Mouse (Mus musculus) right cerebral cortex, postnatal 25 days (tissue): ENCODE measurements at regions not wholly inside any gene's neighbourhood (a gene's known extent, or its start where the extent isn't known, plus 50 kb on each side); places are given as distances from the start of the nearest gene placed in this dataset.
A peak's percentile ranks its signal among the peaks of the same experiment; 100 is the strongest.
"Not testable (repeated sequence)": the region's sequence is repeated elsewhere in the genome, so short reads cannot be mapped to it uniquely, and the experiment has no call there.

ENCODE experiments used
- DNase-seq: peaks from one replicate; pipeline ENCODE4 v3.0.0; 2022

DNA sequence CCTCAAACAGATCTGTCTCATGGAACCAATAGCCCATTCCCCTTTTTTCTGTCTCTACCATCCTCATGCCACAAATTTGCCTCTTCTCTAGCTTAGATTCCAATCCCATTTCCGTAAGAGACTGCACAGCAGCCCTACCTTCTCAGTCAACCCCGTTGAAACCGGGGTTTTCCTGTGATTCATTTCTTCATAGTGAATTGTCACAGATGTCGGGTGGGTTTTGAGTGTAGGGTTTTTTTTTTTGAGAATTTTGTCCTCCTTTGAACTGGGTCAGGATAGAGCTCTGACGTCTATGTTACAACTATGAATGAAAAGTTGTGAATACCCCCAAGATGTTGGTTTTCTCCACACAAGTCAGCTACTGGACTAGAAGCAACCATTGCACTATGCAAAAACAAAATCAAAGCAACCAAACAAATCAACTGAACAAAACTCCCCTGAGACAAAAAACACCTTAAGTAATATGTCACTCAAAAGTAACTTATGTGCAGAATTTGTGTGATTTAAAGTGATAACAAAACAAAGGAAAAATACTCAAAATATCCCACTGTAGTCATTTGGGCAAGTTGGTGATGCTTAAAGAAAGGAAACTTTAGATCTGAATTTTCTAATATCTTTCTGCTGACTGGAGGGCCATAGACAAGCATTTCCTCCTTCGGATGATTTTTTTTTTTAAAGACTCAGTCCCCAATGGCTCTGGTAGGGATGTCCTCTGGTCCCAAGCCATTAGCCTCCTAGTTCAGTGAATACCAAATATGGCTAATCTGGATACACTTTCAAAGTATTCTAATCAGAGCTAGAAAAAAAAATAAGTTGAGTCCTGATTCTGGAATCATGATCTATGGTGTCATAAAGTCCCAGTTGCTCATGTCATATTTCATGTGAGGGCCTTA lies 120.7 kb upstream of the Tet2 start:
- DNase-seq: no peak

- DNase-seq: peak; percentile 58
Observed at GRCm38 (mm10) chr3:133672742-133673447, 128.0 kb upstream of the Tet2 start.

DNA sequence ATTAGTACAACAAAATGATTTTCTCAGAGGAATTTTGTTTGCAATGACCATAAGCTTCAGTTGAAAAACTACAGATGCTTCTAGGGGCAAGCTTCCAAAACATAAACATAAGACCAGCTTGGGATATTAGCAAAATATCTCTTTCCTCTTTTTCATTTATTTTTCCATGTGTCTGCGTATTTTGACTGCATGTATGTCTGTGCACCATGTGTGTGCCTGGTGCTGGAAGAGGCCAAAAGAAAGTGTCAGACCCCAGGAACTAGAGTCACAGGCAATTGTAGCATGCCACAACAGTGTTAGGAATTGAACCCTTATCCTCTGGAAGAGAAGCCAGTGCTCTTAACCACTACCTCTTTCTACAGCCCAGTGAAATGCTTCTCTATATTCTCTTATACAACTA lies 133.0 kb upstream of the Tet2 start:
- no peak for DNase-seq

GRCm38 (mm10) chr3:133679891-133680290 lies 135.0 kb upstream of the Tet2 start:
- DNase-seq: no peak

GRCm38 (mm10) chr3:133680343-133680742 lies 135.4 kb upstream of the Tet2 start:
- no peak for DNase-seq

DNA sequence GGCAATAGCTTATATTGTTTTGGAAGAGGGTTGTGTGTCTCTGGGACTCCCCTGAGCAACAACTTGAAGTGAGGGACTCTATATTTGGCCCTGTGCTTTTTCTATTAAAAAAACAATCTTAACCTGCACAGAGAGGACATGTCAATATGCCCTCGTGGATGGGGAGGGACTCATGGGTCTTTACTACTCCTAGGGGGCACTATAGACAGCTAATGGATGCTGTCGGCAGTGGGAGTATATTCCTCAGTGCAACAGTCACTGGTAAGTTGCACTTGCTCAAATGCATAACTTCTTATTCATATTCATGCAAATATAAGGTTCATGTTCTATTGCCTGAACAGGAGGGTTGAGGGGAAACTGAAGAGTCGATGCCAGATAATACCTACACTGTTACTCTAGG lies 135.9 kb upstream of the Tet2 start:
- DNase-seq: no peak

DNA sequence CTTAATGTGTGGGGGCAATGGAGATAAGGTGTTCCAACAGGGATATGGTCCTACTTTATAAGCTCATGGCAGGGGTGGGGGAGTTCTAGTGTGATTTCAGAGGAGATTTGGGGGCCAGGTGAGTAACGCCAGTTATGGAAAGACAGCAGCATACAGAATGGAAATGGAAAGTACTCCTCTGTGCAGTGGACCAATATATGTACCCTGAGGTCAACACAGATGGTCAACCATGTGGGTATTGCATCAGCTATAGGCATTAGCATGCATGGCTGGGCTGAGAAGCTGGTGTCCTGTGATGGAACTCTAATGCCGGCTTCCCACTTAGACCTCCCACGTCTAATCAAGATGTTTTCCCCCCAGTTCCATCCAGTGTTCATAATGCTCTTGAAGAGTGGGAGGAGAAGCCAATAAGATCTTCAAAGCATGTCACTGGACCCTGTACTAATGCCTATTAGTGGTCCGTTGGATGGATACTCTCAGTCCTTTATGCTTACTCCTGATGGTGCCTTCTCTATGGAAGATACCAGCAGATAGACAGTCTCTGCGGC lies 139.3 kb upstream of the Tet2 start:
- DNase-seq: no peak

GRCm38 (mm10) chr3:133684747-133685146 lies 139.8 kb upstream of the Tet2 start:
- no peak for DNase-seq

DNA sequence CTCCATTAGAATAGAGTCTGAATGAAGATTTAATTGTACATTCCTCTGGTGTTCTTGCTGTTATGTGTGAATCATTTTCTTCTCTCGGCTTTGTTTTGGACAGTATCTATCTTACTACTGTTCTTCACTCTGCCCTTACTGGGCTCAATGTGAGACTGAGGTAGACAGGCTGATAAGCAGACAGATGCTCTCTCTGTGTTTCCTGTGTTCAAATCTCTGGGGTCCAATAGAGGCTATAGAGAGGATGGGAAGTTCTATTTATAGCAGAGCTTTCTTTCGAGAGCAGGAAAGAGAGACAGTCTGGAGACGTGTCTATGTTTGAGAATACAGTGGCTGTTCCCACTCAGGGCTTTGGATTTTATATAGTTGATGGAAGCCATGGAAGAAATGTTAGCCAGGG lies 140.5 kb upstream of the Tet2 start:
- DNase-seq: no peak

DNA sequence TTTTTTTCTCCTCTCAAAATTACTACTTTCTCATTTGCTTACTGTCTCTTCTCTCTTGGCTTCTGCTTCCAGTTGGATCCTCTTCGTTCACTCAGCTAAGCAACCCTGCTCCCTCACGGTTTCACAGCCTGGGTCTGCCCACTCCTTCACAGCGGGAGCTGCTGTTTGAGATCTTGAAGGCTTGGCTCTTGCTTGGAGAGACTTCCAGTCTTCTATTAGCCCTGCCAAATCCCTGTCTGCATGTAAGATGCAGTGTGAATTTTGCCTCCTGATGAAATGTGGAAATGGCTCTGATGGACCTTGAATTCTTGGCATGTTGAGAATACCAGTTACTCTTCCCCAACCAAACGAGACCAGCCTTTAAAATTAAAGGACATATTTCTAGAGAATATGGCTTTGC lies 149.1 kb upstream of the Tet2 start:
- peak; percentile 15 for DNase-seq

GRCm38 (mm10) chr3:133696122-133696521 lies 151.2 kb upstream of the Tet2 start:
- no peak for DNase-seq

DNA sequence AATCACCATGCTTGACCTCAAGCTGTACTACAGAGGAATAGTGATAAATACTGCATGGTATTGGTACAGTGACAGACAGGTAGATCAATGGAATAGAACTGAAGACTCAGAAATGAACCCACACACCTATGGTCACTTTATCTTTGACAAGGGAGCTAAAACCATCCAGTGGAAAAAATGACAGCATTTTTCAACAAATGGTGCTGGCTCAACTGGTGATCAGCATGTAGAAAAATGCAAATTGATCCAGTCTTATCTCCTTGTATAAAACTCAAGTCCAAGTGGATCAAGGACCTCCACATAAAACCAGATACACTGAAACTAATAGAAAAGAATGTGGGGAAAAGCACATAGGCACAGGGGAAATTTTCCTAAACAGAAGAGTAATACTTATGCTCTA lies 159.9 kb upstream of the Tet2 start:
- not testable (repeated sequence) for DNase-seq

DNA sequence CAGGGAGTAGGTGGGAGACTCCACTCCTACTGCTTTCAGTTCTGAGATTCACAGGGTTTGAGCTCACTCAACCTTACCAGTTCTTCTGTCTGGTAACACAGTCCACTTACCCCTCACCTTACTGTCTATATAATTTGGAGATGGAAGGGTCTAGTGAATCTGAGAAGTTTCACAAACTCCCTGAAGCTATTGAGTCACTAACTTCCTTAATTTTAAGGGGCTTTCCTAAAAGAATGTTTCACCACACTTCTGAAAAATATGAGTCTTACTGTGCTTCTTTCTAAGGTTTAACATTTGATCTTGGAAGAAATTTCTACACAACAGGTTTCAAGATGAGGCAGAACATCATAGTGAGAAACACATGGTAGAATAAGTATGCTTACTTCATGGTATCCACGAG lies 166.6 kb upstream of the Tet2 start:
- DNase-seq: no peak

DNA sequence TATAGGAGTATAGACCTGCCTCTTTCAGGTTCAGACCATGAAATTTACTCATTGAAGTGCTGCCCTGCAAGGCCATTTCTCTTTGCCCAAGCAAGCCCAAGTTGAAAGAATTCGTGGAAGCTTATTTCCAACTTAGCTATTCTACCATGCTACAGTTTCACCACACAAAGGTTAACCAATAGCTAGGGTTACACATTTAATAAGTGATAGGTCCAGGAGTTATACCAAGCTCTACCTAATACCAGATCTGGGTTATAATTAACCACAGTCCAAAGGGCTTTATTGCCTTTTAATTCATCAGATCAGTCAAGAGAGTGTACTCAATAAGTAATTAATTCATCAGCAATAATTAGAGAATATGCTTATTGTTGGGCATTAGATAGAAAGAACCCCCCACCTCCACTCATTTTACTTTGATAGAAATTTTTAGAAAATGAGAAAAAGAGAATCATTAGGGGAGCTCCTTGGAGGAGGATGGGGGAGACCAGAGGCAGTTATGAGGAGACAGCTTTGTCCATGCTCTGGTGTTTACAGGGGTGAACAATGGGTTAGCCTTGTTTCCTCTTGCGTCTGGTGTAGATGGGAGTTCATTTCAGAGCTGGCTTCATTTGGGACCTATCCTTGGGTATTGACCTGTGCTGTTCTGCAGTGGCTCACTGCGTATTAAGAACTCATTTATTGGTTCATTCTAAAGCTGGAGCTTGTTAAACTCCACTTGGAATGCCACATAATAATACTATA lies 177.8 kb upstream of the Tet2 start:
- DNase-seq: no peak

DNA sequence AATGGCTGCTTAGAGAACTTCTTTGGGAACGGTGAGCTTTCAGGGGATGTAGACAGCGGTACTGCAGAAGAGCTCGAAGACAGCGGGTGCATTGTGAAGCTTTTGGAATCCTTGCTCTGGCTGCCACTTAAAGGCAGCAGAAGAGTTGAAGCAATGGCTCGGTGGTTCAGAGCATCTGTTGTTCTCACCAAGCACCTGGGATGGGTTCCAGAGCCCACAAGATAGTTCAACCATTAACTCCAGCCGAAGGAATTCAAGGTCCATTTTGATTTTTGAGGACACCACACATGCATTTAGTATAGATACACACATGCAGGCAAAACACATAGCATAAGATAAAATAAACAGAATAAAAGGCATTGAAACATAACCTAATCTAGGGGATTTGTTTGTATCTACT lies 181.9 kb upstream of the Tet2 start:
- DNase-seq: no peak

DNA sequence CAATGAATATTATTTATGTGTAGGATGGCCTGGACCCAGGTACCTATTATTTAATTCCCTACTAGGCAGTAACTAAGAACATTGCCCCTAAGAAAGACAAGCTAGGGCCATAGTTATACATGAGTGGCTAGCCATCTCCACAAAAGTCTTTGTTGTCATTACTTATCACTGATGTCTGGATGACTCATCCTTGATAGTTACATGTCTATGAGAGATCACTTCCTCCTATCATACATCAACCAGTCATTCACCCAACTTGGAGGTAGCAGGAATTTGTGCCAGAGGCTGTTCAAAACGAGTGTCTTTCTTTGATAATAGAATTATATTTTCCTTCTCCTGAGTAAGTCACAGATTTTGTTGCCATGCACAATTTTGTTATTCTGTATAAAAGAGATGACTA lies 190.7 kb upstream of the Tet2 start:
- no peak for DNase-seq

GRCm38 (mm10) chr3:133738936-133739335 lies 194.0 kb upstream of the Tet2 start:
- no peak for DNase-seq

GRCm38 (mm10) chr3:133744552-133745118 lies 199.7 kb upstream of the Tet2 start:
- no peak for DNase-seq

DNA sequence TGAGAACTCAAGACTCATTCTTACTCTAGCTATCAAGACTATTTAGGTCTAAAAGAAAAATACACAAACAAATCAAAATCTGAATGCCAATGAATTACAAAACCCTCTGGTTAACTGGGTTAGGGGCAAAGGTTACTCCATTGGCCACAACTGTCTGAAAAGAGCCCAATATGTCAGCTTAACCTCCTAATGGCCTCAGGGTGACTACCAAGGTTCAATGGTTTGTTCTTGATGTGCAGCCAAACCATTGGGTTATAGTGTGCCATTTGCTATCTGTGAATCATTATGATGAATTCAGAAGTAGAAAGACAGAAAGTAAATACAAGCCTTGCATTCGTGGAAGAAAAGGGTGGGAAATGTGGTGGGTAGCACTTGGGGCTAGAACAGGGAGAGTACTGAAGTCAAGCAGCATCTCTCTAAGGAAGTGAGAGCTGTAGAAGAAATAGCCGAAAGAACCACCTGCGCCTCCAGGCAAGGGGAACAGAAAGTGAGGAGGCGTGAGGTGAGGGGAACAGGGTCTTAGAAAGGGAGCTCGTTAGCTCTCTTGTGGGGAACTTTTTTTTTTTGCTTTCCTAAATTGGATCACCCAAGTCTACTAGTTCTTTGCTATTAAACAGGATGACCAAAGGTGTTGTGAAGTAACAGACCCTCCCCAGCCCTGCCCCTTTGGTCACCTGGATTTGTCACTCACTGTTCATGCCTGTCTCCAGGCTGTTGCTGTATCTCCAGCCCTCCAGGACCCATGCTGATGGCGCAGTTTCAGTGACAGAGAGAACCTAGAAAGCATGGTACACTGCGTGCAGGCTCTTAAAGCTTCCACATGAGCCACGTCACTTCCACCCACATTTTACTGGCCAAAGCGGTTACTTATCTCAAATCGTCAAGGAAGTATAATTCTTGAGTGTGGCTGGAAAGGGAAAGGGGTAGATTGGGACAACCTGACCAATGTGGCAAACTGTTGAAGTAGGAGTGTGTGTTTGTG lies 204.1 kb upstream of the Tet2 start:
- no peak for DNase-seq

DNA sequence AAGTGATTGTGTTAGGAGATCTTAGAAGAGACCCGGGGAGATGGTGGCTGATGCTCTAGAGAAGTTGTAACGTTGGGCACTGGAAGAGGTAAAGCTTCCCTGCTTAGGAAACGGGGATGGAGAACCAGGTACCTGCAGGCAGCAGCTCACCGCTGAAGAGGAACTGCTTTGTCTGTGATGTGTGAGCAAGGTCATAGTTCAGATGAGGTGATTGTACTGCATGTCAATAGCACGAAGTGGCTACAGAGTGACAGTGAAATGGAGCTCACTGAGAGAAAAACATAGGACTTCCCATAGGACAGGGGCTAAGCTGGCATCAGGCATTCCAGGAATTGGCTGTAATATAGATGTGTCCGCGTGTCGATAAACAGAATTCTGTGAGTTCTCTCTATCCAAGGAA lies 205.1 kb upstream of the Tet2 start:
- no peak for DNase-seq

GRCm38 (mm10) chr3:133750606-133751005 lies 205.7 kb upstream of the Tet2 start:
- no peak for DNase-seq

GRCm38 (mm10) chr3:133751011-133751410 lies 206.1 kb upstream of the Tet2 start:
- no peak for DNase-seq
